Mouse (Mus musculus) liver, embryonic 14.5 days (tissue): Measurements from ENCODE around the gene Oas1g.
"Not testable (repeated sequence)": the region's sequence is repeated elsewhere in the genome, so short reads cannot be mapped to it uniquely, and the experiment has no call there.

ENCODE experiments used
- CTCF ChIP-seq: IDR thresholded peaks from 2 replicates; pipeline ENCODE4 v1.5.1; 2016; ENCODE audit warnings: antibody characterized with exemption, low read depth, control low read depth
- EP300 ChIP-seq: IDR thresholded peaks from 2 replicates; pipeline ENCODE4 v1.6.1; 2016; ENCODE audit warnings: antibody characterized with exemption, low read depth

DNA sequence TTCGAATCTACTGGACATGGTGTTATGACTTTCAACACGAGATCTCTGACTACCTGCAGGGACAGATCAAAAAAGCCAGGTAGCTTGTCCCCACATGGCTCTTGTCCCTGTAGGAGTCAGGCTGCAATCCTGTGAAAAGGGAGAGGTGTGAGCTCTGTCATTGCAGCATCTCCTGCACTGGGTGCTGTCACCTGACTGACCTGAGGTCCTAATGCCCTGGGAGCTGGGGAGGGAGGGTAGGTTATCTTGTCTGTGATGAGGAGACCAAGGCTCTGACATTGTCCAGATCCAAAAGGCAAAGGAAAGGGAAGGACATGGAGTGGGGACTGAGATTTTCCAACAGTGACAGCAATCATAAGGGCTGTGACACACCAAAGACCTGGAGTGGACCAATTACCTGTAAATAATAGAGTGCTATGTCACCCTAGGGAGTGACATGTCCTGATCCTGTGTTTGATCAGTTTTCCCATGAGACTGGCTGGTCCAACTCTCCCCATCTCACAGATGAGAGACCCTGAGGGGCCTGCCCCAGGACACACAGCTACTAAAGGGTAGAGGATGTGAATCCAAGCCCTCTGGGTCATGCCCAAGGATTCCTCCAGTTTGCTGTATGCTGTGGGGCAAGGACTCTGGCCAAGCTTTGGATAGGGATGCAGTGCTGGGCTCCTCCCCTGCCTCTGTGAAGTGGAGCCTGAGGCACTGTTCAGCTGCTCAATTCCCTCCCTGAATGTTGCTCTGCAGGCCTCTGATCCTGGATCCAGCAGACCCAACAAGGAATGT is 31.9 kb upstream of the Oas1g start:
- TF ChIP-seq CTCF, EP300: not testable (repeated sequence)
